Mouse (Mus musculus): ENCODE data around the gene Rabggtb.

The Rabggtb gene

DNA sequence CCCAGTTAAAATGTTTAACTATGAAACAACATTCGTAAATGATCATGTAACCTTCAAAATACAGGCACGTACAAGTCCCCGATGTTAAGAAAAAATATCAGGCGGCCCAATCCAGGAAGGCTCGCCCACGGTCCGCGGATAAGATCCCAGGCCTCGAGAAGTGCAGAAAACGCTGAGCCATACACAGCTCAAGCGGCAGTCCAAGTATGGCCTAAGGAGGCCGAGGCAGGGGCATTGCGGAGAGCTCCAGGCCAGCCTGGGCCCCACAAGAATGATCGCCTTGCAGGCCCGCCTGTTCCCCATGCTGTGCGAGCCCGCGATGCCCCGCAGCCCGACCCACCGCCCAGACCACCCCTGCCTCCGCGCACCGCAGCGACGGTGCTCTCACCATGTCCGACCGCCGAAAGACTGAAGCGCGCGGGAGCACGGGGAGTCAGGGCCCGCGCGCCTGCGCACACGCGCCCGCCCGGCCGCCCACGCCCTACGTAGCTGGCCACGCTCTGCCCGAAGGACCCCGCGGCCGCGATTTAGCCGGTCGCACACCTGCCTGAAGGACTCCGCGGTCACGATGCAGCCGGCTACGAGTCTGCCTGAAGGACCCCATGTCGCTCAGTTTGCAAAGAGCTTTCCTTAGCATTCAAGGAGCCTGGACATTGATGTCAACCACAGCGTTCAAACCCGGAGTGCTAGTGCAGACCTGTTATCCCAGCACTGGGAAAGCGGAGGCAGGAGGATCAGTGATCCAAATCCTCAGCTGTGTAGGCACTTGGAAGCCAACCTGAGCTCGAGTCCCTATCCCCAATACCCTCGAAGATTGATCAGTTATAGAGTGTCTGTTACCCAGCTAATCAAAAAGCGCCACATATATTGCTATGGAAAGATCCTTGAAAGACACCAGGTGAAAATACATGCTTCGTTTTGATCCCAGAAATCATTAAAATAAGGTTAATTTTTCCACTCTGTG is at the start of gene Rabggtb:
Rabggtb (minus strand) TSS at position 464 of the 964 bp plus-strand sequence.
- DNase-seq (ENCODE audit: low spot score in 2 of 2), result peak; percentile 90 to 94

DNA sequence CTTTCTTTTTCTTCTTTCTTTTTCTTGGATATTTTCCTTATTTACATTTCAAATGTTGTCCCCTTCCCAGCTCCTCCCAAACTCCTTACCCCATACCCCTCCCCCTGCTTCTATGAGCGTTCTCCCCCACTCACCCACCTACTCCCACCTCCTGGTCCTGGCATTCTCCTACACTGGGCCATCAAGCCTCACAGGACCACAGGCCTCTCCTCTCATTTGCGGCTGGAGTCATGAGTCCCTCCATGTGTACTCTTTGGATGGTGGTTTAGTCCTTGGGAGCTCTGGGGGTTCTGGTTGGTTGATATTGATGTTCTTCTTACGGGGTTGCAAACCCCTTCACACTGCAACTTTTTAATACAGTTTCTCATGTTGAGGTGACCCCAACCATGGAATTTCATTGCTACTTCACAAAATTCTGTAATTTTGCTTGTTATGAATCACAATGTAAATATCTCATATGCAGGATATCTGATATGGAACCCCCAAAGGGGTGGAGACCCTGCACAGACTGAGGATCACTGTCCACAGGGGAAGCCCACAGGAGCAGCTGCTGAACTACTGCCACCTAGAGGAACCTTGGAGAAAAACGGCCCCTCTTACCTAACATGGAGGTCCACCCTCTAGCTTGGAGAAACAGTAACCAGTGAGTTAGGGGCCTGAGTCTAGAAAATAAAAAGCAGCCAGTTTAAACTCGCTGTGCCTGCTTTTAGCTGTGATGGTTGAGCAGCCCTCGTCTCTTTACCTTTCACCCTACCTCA is 49.0 kb upstream of the Rabggtb start:
- no peak for DNase-seq (ENCODE audit: low spot score in 2 of 2)

DNA sequence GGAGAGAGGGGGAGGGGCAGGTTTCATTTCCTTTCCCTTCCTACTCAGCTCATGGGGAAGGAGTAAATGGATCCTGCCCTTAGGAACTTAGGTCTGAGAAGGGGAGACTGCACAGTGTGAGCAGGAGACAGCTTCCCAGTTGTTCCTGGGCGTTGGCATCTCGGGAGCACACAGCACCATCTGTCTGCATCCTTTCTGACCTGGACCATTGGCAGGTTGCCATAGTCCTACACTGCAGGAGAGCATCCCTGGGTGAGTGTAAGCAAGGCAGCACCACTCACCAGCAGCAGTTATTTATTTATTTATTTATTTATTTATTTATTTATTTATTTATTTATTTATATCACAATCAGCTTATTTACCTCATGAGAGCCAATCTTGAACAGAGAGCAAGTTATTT is 48.1 kb upstream of the Rabggtb start:
- no peak for DNase-seq (ENCODE audit: low spot score in 2 of 2)

DNA sequence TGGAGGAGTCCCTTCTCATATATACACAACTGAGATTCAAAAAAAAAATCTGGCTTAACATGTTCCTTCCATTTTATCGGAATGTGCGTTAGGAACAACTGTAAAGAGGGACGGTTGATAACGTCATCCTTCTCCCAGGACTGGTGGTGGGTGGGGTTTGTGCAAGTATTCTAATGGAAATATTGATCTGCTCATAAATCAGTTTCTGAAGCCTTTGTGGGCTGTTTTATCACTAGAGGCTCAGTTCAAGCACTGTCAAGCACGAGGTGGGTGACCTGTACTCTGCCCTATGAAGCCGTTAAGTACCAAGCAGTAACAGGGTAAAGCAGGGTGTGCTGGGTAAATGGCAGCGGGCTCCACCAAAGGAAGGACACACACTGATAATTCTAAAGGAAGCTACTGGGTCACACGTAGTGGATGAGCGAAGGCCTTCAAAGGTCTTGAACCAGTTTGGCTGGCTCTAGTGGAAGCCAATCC is 47.0 kb upstream of the Rabggtb start:
- no peak for DNase-seq (ENCODE audit: low spot score in 2 of 2)

DNA sequence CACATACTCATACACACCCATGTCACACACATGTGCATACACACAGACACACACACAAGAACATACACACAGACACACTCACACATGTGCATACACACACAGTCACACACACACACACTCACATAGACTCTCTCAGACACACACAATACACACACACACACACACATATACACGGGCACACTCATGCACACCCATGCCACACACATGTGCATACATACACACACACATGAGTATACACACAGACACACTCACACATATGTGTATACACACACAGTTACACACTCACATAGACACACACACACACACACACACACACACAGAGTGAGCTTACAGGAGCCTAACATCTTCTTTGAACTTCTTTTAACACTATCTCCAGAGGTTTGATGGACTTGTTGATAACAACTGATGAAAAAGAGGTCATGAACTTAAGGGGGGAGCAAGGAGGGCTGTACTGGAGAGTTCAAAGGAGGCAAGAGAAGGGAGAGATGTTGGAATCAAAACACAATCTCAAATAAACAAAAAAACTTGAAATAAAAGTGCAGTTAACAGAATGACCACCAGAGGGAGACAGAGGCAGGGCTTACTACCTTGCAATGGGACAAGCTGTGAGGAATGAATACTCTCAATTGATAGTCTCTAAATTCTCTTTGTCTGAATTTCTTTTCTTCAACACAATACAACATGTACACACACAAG is 46.4 kb upstream of the Rabggtb start:
- DNase-seq (ENCODE audit: low spot score in 2 of 2), result no peak

DNA sequence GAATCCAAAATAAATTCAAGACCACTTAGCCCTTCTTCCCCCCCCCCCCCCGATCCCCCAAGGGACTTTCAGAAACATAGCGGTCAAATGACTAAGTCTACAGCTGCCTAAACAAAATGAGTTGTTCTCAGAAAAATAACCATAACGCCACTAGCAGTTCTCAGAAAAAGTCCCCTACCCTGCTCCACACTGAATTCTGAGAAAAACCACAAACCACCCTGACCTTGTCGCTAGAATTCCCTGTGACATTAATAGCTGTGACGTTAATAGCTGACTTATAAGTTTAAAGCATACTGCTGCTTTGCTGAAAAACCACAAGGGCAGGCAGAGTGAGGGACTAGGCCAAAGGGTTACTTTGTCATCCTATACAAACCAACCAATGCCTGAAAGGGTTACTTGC is 45.1 kb upstream of the Rabggtb start:
- DNase-seq (ENCODE audit: low spot score in 2 of 2), result no peak

DNA sequence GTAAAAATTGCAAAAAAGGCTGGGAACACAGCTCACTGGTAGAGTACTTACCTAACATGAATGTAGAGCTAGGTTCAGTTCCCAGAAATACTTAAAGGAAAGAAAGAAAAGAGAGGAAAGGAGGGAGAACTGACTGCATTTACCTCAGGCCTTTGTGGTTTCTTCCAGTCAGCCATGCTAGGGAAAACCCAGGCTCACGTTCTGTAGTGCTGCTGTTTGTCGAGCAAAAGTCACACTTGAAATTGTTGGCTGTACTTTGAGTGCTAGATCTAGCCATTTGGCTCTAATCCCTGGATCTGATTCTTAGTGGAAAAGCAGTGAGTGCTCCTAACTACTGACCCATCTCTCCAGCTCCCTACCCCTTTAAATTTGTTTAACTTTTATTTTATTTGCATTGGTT is 35.4 kb upstream of the Rabggtb start:
- no peak for DNase-seq (ENCODE audit: low spot score in 2 of 2)

DNA sequence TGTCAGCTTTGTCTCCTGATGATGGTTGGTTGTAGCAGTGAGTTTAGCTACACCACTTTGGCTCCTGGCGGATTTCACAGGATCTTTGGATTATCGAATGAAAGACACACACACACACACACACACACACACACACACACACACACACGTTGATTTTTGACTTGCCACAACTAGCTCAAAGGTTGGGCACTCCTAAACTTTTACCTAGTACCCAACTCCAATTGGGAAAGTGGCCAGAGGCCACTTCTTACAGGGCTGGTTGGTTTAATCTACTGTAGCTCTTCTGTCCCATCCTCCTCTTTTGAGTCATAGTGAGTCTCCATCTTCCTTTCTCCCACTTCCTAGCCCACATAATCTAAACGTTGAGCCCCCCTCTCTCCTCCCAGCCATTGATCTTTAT is 34.5 kb upstream of the Rabggtb start:
- no peak for DNase-seq (ENCODE audit: low spot score in 2 of 2)

DNA sequence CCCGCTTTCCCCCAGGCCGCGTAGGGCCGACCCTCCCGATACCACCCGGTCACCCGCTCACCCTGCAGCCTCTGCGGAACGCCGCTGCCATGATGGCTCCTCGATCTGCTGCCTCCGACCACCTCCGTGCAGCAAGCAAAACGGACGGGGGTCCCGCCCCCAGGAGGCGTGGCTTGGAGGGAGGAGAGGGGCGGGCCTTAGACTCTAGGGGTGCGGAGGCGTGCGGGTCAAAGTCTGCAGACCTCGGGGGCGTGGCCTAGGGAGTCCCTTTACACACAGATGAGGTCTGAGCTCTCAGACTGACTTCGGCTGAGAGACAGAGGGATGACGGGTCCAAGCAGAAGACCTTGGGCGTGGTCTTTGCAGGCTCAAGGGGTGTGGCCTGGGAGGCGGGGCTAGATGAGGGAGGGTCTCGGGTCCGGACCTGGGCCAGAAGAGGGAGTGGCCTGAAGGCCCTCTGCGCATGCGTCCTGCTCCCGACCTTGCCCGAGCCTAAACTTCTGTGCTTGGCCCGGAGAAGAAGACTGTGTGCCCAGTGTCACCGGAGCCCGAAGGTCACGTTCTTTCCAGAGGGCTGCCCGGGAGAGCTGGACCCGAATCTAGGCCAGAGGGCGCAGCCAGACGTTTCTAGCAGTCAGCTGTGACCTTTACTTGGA is 31.7 kb upstream of the Rabggtb start, which contains the start of gene Acadm:
Acadm (minus strand) TSS at position 298 of the 656 bp plus-strand sequence.
- peak; percentile 97 to 99 for DNase-seq (ENCODE audit: low spot score in 2 of 2)

DNA sequence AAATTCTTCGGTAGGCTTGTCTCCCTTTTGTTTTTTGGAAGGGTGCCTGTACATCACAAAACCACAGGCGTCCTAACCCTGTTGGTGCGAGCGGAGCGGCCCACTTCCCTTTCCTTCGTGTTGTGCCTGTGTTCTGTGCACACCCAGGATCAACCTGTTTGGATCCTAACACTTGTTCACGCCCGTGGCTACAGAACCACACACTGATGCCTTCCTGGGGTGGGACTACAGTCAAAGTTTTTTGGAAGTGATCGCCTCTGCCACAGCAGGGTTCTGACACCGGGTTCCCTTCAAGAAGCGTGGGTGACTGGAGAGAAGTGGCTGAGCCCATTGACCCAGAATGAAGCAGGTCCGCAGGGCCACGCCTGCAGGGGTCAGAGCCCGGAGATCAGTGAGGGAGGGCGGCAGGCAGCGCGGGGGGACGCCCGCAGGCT is 31.1 kb upstream of the Rabggtb start:
- DNase-seq (ENCODE audit: low spot score in 2 of 2), result no peak

DNA sequence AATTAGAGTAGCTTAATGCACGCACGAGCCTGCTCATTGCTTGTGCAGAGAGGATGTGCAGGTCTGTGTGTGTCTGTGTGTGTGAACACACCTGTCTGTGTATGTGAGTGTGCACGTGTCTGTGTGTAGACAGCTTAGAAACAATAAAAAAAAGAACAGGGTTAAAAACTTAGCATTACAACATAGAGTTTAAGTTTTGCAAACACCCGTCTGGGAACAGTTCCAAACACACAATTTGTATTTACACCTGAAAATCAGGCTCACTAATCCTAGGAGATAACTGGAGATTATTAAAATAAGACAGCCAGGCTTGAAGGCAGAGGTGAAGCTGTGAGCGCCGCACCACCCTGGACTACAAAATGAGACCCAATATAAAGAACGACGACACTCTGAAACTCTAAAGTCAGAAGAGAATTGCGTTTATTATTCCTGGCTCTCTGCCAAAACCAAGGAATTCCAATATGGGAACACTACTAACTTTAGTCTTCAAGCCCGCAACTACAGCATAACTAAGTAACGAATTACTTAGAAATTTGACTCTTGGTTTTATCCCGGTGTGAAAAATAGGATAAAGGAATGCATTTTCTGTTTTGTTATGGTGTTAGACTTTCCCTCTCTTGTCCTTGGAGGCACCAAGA is 30.3 kb upstream of the Rabggtb start:
- no peak for DNase-seq (ENCODE audit: low spot score in 2 of 2)

DNA sequence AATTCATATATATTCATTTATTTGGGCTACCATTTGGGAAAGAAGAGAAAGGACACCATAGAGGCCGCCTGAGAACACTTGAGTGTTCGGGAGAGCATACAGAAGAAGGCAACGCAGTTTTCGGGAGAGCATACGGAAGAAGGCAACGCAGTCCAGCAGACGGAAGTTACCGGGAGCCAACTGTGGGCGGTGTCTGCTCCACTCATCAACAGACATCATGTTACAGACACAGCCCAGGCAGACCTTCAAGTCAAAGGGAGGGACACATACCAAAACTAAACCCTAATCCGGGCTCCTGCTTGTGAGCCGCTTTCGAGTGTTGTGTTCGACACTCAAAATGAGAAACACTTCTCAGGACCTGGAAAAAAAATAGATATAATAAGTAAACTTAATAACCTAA is 28.8 kb upstream of the Rabggtb start:
- DNase-seq (ENCODE audit: low spot score in 2 of 2), result no peak

DNA sequence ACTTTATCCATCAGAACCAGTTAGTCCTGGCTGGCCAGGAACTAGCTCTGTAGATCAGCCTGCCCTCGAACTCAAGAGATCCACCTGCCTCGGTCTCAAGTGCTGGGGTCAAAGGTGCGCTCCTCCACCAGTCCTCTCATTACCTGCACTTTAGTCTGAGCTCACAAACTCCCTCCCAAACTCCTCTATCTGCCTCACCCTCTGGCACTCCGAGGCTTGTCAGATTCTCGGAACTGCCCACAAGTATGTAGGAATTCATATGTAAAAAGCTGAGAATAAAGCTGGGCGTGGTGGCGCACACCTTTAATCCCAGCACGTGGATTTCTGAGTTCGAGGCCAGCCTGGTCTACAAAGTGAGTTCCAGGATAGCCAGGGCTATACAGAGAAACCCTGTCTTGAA is 27.7 kb upstream of the Rabggtb start:
- no peak for DNase-seq (ENCODE audit: low spot score in 2 of 2)

DNA sequence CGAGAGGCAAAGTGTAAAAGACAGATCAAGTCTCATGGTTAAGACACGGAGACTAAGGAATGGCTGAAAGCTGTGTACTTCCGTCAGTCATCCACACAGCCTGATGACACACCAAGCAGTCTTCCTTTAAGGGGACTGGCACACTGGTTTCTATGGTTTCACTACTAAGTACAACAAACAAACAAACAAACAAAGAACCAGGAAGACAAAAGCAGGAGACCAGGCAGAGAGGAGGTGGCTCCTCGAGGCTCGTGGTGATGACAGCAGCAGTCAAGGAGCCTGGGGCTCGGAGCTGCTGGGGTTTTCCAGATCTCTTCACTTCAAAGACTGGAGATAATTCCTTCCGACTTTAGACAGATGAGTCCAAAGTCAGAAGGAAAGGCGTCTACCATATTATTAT is 27.2 kb upstream of the Rabggtb start:
- DNase-seq (ENCODE audit: low spot score in 2 of 2), result no peak

DNA sequence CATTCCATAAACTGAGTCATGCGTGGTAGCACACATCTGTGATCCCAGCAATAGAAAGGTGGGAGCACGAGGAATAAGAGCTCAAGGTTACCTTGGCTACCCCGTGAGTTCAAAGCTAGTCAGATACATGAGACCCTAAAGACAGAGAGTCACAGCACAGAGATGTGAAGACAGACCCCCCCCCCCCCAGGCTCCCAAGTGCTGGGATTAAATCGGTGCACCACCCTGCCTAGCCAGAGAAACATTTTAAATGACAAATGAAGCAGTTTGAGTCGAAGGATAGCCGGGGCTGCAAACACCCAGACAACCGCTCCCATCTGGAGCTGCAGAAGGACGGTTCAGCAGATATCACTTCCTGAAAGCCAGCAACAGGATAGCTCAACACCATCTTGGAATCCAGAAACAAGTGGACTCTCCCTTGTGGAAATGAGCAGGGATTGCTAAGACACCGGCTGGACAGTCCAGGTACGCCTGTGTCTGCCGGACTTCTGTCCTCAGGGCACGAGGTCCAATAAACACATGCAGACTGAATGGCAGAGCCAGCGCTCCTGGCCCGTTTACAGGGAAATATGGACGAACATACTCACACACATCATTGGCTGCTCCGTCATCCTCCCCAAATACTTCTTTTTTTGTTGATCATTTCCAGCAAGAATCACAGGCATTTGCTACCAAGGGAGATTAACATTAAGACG is 24.5 kb upstream of the Rabggtb start:
- DNase-seq (ENCODE audit: low spot score in 2 of 2), result no peak

DNA sequence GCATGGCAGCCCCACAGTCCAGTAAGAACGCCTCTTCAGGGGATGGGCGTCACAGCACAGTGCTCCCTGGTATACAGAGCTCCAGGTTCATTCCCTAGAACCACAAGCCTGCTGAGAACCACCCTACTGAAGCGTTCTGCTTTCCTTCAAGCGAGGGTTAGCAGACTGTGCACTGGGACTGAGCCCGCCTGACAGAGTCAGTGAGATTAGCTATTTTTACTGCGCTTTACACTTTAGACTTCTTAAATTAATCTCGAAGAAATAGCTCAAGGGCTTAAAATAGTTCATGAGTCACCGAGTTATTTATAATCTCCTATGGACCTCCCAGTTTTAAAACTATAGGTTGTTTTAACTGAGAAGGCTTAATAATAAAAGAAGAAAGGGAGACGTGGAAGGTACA is 23.1 kb upstream of the Rabggtb start:
- no peak for DNase-seq (ENCODE audit: low spot score in 2 of 2)

DNA sequence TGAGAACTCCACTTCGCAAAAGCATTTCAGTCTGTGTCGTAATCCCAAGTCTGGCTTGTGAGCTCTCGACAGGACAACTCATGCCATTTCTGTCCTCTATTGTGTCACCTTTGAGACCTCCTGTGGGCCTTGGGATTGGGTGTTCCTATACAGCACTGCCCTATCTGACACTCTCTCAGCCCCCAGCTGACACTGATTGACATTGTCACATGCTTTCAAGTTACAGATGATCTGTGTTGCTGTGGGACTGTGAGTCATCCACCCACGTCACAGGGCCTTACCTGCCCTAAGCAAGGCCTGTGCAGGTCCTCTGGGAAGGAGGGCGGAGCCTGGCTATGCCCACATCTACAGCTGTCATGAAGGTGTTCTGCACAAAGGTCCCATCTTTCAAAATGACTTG is 19.7 kb upstream of the Rabggtb start:
- no peak for DNase-seq (ENCODE audit: low spot score in 2 of 2)

DNA sequence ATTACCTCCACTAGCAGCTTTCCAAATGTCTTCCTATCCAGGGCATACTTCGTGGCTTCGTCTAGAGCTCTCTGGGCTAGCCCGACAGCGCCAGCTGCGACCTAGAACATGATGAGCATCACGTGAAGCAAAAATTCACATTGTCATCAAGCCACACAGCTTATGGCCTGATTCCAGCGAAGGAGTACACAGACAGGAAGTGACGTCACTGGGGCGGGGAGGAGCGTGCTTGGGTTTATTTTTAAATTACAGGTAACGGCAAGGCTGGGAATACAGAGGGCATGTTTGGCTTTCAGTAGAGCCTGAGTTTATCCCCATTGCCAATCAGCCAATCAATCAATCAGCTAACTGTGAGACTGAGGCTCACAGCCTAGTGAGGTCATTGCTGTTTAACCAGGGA is 16.7 kb upstream of the Rabggtb start:
- no peak for DNase-seq (ENCODE audit: low spot score in 2 of 2)

DNA sequence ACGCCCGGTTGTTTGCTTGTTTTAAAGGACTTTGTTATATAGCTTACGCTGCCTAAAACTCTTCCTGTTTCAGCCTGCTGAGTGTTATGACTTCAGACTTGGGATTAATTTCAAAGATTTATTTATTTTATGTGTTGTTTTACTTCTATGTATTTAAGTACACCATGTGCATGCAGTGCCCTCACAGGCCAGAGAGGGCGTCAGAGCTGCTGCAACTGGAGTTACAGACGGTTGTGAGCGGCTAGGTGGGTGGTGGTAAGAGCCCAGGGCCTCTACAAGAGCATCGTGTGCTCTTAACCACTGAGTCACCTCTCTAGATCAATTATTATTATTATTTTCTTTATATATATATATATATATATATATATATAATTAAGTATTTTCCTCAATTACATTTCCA is 13.5 kb upstream of the Rabggtb start:
- no peak for DNase-seq (ENCODE audit: low spot score in 2 of 2)

DNA sequence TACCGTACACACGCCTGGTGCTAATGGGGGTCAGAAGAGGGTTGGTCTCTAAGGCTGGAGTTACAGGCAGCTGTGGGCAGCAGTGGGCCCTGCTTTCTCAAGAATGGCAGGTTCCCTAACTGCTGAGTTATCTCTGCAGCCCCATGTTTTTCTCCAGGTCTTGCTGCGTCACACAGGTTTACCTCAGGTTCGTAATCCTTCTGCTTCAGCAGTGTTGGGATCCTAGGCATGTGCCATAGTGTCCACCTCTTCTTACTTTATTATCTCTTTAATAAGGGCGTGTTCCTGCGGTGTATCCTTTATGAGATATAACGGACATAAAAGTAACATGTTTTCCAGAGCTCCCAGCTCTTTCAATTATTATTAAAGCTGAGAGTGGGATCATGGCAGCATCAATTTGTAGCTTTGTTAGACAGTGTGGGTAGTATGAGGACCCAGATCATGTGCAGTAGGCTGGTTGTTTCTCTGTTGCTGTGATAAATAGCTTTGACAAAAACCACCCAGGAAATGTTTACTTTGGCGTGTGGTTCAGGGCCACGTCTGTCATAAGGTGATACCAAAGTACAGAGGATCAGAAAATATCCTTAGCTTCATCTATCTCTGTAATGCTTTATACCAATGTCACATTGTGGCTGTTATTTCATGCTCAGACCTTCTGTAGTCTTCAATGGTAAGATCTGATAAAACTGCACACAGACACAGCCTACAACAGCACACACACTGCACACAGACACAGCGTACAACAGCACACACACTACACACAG is 8.5 kb upstream of the Rabggtb start:
- no peak for DNase-seq (ENCODE audit: low spot score in 2 of 2)

Measured in urinary bladder, postnatal 36 days (tissue).